Mouse (Mus musculus) heart, adult 2 months (tissue): Measurements from ENCODE around the gene Otulinl. TPM values are rescaled to one million over a fixed set of nuclear protein-coding genes. Genes with fewer than 3 reads are reported as not detected.

Experiments
- DNase-seq, 2 experiments: peaks; one replicate each; pipeline ENCODE4 v3.0.0; 2021
- H3K27ac ChIP-seq: fragments of 200-600 bp; 2 replicates; pipeline ENCODE4 v1.8.1; 2022
- H3K27me3 ChIP-seq: fragments of 200-500 bp; 2 replicates; pipeline ENCODE4 v1.6.1; 2012; ENCODE audit warnings: mild to moderate bottlenecking, low read length, inconsistent platforms, mixed read lengths; ENCODE audit not compliant: control insufficient read depth, insufficient read depth
- H3K36me3 ChIP-seq: fragments of 200-500 bp; 2 replicates; pipeline ENCODE4 v1.6.1; 2012; ENCODE audit warnings: low read length, inconsistent platforms; ENCODE audit not compliant: control insufficient read depth, insufficient read depth
- H3K4me1 ChIP-seq: fragments of 200-500 bp; 2 replicates; pipeline ENCODE4 v1.6.1; 2011; ENCODE audit warnings: low read length; ENCODE audit not compliant: control insufficient read depth, insufficient read depth
- H3K4me3 ChIP-seq: fragments of 200-600 bp; 2 replicates; pipeline ENCODE4 v1.8.1; 2022
- H3K79me2 ChIP-seq: fragments of 200-500 bp; replicated peaks from 2 replicates; pipeline ENCODE4 v1.6.1; 2012; ENCODE audit warnings: mild to moderate bottlenecking, inconsistent platforms, low read length, moderate library complexity, mixed read lengths; ENCODE audit not compliant: control insufficient read depth, insufficient read depth
- H3K9ac ChIP-seq: fragments of 200-500 bp; 2 replicates; pipeline ENCODE4 v1.6.1; 2012; ENCODE audit warnings: low read depth, mild to moderate bottlenecking, control low read depth, inconsistent platforms, low read length, mixed read lengths
- CTCF ChIP-seq: fragments of 200-600 bp; IDR thresholded peaks from 2 replicates; pipeline ENCODE4 v1.8.1; 2022; ENCODE audit warnings: antibody characterized with exemption, mild to moderate bottlenecking, moderate library complexity
- EP300 ChIP-seq: fragments of 200-500 bp; IDR thresholded peaks from 2 replicates; pipeline ENCODE4 v1.6.1; 2011; ENCODE audit warnings: low read depth, low read length, control low read depth; ENCODE audit not compliant: insufficient read depth
- POLR2A ChIP-seq: fragments of 200-500 bp; IDR thresholded peaks from 2 replicates; pipeline ENCODE4 v1.6.1; 2011; ENCODE audit warnings: mild to moderate bottlenecking, low read depth, low read length, control low read depth; ENCODE audit not compliant: insufficient read depth
- WGBS: fragments of 180-500 bp; shearing (Covaris S2); methylation state at CpG from one replicate; pipeline ENCODE4 v1.1.7; 2018; 5-methylcytosine and 5-hydroxymethylcytosine counted together
- intact Hi-C: fragments of 180-260 bp; cut with DNase I; formaldehyde crosslinking; loops from one replicate; pipeline ENCODE4 v1.15.1; 2025
- polyA plus RNA-seq: library from polyadenylated mRNA; depleted of rRNA; stranded (reverse); fragments of >200 nt; gene quantifications from 2 replicates; pipeline ENCODE4 v1.2.3, GENCODE M21; 2012
- total RNA-seq, 2 experiments: library from RNA; stranded (reverse); gene quantifications; 2 replicates each; pipeline ENCODE4 v1.2.3; 2021

Gene Otulinl
- total and polyA plus RNA-seq, 3 experiments, result 1.5 to 3.0 (median 1.9) TPM

DNA sequence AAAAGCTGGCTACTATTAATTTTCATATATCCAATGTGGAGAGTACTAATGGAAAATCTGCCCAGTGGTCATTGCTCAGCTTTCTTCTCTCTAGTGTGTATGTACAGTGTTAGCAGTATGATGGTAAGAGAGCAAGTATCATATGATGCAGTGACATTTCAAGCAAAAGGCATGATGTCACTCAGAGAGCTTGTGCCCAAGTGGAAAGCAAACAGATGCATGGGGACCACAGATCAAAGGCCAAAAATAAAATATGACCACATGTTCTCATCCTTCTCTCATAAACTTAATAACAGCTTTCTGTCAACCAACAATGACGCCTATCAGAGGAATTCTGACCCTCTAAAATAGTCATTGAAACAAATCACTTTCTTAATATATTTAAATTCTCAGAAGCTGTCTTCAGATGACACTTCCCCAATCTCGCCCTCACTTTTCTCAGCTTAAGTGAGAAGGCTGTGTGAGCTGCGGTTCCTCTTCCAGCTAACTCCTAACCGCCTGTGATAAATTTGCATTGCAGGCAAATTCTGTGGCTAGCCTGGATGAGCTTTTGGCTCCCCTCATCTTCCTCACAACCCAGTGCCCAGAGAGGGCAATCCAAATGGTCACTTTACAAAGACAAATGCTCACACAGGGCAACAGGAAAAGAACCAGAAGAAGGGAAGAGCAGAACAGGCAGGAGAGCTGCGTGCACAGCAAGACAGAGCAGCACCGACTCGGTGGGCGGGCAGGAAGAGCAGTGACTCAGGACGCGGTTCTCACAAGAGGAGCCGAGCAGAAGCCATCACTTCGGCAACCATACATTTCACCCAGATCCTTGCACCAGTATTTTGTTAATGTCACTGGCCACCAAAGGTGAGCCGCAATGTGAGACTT lies 56.1 kb downstream of the Otulinl start:
- Histone ChIP-seq H3K27ac (peak overlapping the region; percentile 48), H3K9ac (no peak overlapping the region), H3K79me2 (peaks cover 2% of the 10 kb centered on the region), H3K27me3 (no peaks in the 10 kb centered on the region), H3K36me3 (peaks cover 10% of the 10 kb centered on the region), H3K4me1 (peaks cover 19% of the 10 kb centered on the region), H3K4me3 (no peak overlapping the region)
- TF ChIP-seq CTCF (no peak), POLR2A (no peak), EP300 (no peak)
- peak in 1 of 2 experiments; percentile 42 for DNase-seq
- intact Hi-C loops, result no loop called here
- 64% methylated on average over 13 of the region's 13 CpGs for WGBS

DNA sequence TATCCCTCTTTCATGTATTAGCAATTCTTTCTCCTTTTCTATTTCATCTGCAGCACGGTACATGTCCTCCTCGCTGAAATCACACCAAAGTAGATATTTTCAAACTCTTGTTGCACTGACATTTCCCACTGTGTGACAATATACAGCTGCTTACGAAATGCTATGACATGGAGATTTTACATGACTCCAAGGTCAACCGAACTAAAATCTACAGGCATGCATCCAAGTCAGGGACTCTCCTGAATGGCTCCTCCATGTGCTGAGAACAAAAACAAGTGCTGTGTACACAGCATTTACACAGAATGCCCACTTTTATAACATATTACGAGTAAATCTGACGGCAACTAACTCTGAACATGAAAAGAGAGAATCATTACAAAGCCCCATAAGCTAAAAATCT lies 58.1 kb downstream of the Otulinl start:
- H3K4me3 ChIP-seq, result no peak overlapping the region
- 63% methylated on average over 6 of the region's 6 CpGs for WGBS
- no peaks in the 10 kb centered on the region for H3K27me3 ChIP-seq
- intact Hi-C loops, result no loop called here
- H3K36me3 ChIP-seq, result peaks cover 22% of the 10 kb centered on the region
- peaks cover 22% of the 10 kb centered on the region for H3K4me1 ChIP-seq
- DNase-seq, result no peak
- no peak overlapping the region for H3K9ac ChIP-seq
- no peaks in the 10 kb centered on the region; the same call in 1 of the 2 replicates for H3K79me2 ChIP-seq
- TF ChIP-seq CTCF (no peak), EP300 (no peak), POLR2A (no peak)
- peak overlapping the region; percentile 36 for H3K27ac ChIP-seq

DNA sequence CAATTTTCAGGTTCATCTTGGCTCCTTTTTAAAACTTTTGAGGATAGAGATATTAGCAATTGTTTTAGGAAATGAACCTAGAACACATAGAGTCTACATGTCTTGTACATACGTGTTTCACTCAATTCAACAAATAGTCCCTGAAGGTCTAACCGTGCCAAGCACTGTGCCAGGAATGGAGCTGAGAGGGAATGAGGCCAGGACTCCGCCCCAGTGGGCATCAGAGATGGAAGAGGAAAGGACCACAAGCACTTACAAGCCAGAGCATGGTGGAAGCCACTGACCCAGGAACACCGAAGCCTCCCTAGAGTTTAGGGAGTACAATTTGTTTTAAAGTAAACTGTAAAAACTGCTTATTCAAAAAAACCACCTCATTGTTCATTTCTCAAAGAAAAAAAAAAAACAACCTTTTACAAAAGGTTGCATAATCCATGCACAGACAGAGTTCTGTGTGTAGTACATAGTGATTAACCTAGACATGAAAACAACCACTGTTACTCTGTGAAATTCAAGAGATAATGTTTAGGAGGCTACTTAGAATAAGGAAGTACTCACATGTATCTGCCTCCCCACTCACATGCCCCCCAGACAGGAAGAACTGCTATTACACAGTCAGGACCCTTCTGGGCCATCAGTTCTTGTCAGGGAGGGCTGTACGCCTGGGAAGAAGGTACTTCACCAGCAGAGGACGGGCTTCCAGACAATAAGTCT lies 60.7 kb downstream of the Otulinl start:
- Histone ChIP-seq H3K27ac (peak overlapping the region; percentile 54), H3K79me2 (no peaks in the 10 kb centered on the region; the same call in 1 of the 2 replicates), H3K4me1 (peaks cover 19% of the 10 kb centered on the region), H3K9ac (peak overlapping the region; percentile 16; the same call in 1 of the 2 replicates), H3K4me3 (no peak overlapping the region), H3K27me3 (no peaks in the 10 kb centered on the region), H3K36me3 (peaks cover 35% of the 10 kb centered on the region)
- intact Hi-C loops, result no loop called here
- no peak for DNase-seq
- 56% methylated on average over 6 of the region's 6 CpGs for WGBS
- TF ChIP-seq CTCF (peak; percentile 16; the same call in 1 of the 2 replicates), EP300 (no peak)

DNA sequence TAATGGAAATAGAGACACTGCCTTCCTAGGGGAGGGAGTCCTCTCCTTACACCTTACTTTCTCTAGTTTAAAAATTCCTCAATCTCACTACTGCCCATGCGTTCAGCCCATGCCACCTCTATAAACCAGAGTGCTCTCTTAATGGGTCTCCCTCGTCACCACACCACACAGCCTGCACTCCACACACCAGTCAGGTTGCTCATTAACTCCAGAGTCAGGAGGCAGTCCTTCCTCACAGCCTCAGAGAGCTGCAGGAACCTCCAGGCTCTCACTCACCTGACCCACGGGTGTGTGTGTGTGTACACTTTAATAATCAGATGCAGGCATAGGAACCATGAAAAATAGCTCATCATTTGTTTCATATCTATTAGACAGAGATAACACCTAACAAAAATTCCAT lies 61.7 kb downstream of the Otulinl start:
- WGBS, result 78% methylated on average over 3 of the region's 3 CpGs
- H3K9ac ChIP-seq, result peak overlapping the region; percentile 17
- peaks cover 37% of the 10 kb centered on the region for H3K36me3 ChIP-seq
- peak overlapping the region; percentile 94 for H3K27ac ChIP-seq
- intact Hi-C loops, result no loop called here
- no peak overlapping the region for H3K4me3 ChIP-seq
- no peak for TF ChIP-seq POLR2A
- TF ChIP-seq CTCF, result no peak
- TF ChIP-seq EP300, result no peak
- H3K27me3 ChIP-seq, result no peaks in the 10 kb centered on the region
- H3K79me2 ChIP-seq, result no peaks in the 10 kb centered on the region
- DNase-seq, result no peak
- peaks cover 19% of the 10 kb centered on the region for H3K4me1 ChIP-seq

DNA sequence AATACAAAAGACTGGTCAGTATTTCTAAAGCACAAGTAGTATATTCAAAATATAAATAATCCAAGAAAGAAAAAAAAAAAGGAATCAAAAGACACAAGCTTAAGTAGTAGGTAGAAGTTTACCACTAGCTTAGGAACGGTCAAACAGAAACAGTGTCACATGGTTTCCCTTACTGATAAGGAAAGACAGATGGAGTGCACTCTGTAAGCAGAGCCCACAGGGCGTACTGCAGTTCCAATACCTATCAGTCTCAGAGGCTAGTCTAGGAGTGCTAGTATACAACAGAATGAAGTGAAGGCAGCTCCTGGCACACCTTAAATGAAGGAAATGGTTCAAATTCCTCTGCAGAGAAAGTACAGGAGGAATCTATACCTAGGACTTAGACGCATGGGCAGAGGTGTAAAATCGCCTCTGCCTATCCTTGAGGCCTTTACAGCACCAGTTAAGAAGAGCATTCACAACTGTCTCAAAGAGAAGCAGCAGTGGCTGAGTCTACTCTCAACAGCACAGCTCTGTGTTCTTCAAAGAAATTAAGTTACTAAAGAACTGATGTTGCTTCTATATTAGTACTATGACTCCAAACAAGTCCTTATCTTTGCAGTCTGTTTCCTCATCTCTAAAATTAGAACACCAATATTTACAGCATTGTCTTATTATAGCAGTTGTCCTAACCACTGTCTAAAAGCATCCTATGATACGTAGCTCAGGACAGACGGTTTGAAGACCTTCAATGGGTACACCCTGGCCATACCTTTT lies 62.4 kb downstream of the Otulinl start:
- 24% methylated on average over 6 of the region's 6 CpGs for WGBS
- H3K4me3 ChIP-seq, result no peak overlapping the region
- peaks cover 37% of the 10 kb centered on the region for H3K36me3 ChIP-seq
- H3K79me2 ChIP-seq, result no peaks in the 10 kb centered on the region
- no peak for DNase-seq
- H3K4me1 ChIP-seq, result peaks cover 16% of the 10 kb centered on the region
- intact Hi-C loops, result no loop called here
- peak; percentile 39 for TF ChIP-seq POLR2A
- TF ChIP-seq EP300, result no peak
- H3K27me3 ChIP-seq, result no peaks in the 10 kb centered on the region
- H3K27ac ChIP-seq, result peak overlapping the region; percentile 94
- H3K9ac ChIP-seq, result peak overlapping the region; percentile 73
